Mouse (Mus musculus) B cell, adult 67 days (primary cell): Measurements from ENCODE around the gene Ppm1f. TPM values are rescaled to one million over a fixed set of nuclear protein-coding genes. Genes with fewer than 3 reads are reported as not detected.

Source experiments
- total RNA-seq, 2 experiments: library from RNA; stranded (reverse); gene quantifications; 4 replicates each; pipeline ENCODE4 v1.2.4; 2023

The Ppm1f gene
- total RNA-seq = 10 to 100 TPM; 20.0 to 20.4 TPM

GRCm38 (mm10) chr16:16896382-16897055 lies at the start of gene Ppm1f:
TSS of gene Ppm1f (plus strand) at chr16:16896469.

GRCm38 (mm10) chr16:16863978-16864377 lies 32.3 kb upstream of the Ppm1f start, which contains the start of gene Igll1:
TSS of gene Igll1 (minus strand) at chr16:16863985.

GRCm38 (mm10) chr16:16870617-16871331 lies 25.5 kb upstream of the Ppm1f start, which contains the start of the genes Top3b and Vpreb1:
TSS of gene Top3b (plus strand) at chr16:16870736.
TSS of gene Vpreb1 (minus strand) at chr16:16870843.

Other genes starting within 250 kb of the Ppm1f start
- gene Olfr19, start 220.1 kb upstream of the Ppm1f start, total RNA-seq = not detected
- 10 to 100 TPM in 1 of 2 experiments, 1 to 10 TPM in 1; 4.5 to 11.7 TPM for gene Spag6l, start 67.0 kb upstream of the Ppm1f start, total RNA-seq
- gene Igll1, start 32.5 kb upstream of the Ppm1f start, total RNA-seq = not detected
- 100 to 1,000 TPM; 133 to 182 TPM for gene Top3b, start 25.7 kb upstream of the Ppm1f start, total RNA-seq
- gene Vpreb1, start 25.6 kb upstream of the Ppm1f start, total RNA-seq = not detected
- 100 to 1,000 TPM; 176 to 224 TPM for gene Mapk1, start 86.9 kb downstream of the Ppm1f start, total RNA-seq
- 1 to 10 TPM; 1.9 to 2.2 TPM for gene Ypel1, start 173.2 kb downstream of the Ppm1f start, total RNA-seq
- 100 to 1,000 TPM; 139 to 143 TPM for gene Ppil2, start 214.8 kb downstream of the Ppm1f start, total RNA-seq
- 1 to 10 TPM; 5.6 to 9.9 TPM for gene 2610318N02Rik, start 228.7 kb downstream of the Ppm1f start, total RNA-seq
- gene Sdf2l1, start 235.9 kb downstream of the Ppm1f start, total RNA-seq = 10 to 100 TPM; 26.9 to 28.5 TPM
- gene Ydjc, start 248.2 kb downstream of the Ppm1f start, total RNA-seq = 1 to 10 TPM; 2.9 to 3.2 TPM